Mouse (Mus musculus): ENCODE measurements at regions not wholly inside any gene's neighbourhood (a gene's known extent, or its start where the extent isn't known, plus 50 kb on each side); places are given as distances from the start of the nearest gene placed in this dataset.

- H3K4me3 ChIP-seq (ENCODE audit: low read depth, low read length), result no peak overlapping the region
- H3K4me2 ChIP-seq (ENCODE audit: low read depth), result no peak overlapping the region
- TF ChIP-seq CTCF (IDR thresholded peaks at IDR 0.05; ENCODE audit: low read depth), result no peak
- no peaks in the 10 kb centered on the region for H3K9me3 ChIP-seq (ENCODE audit: low read length)
- no peaks in the 10 kb centered on the region for H3K36me3 ChIP-seq (ENCODE audit: insufficient read depth)
- no peak overlapping the region for H3K27ac ChIP-seq (ENCODE audit: low read depth, low read length)
- H3K4me1 ChIP-seq (ENCODE audit: insufficient read depth), result no peaks in the 10 kb centered on the region
- ATAC-seq, result no peak
- H3K27me3 ChIP-seq (ENCODE audit: insufficient read depth, low read length), result no peaks in the 10 kb centered on the region
- peak; percentile 8 for DNase-seq
- no peak overlapping the region for H3K9ac ChIP-seq
- WGBS, result 80% methylated on average over 1 of the region's 1 CpGs
These were observed 399.3 kb upstream of the Gm11114 start for GRCm38 (mm10) chr9:84913321-84913720.

DNA sequence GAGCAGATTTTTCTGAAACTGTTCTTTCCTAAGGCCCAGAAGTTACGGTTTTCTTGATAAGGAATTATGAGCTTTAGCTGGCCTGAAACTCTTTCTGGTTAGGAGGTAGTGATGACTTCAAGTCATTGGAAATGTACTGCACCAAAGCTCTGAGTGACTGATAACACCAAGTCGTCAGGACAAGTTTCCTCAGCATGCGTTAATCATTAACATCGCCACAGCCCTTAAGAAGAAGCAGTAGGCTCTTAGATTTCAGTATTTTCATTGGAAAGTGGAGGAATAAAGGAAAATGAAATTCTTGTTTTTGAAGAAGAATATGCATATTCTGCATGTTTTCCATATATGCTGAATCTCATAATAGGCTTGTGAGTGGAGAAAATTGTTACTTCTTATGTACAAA, 390.3 kb upstream of the Gm11114 start:
- Histone ChIP-seq H3K9ac (no peak overlapping the region), H3K4me3 (ENCODE audit: low read depth, low read length) (no peak overlapping the region), H3K9me3 (ENCODE audit: low read length) (no peaks in the 10 kb centered on the region), H3K36me3 (ENCODE audit: insufficient read depth) (no peaks in the 10 kb centered on the region), H3K4me2 (ENCODE audit: low read depth) (no peak overlapping the region), H3K27me3 (ENCODE audit: insufficient read depth, low read length) (no peaks in the 10 kb centered on the region), H3K4me1 (ENCODE audit: insufficient read depth) (no peaks in the 10 kb centered on the region), H3K27ac (ENCODE audit: low read depth, low read length) (no peak overlapping the region)
- WGBS, result 89% methylated on average over 4 of the region's 4 CpGs
- DNase-seq (no peak), ATAC-seq (no peak)
- no peak for TF ChIP-seq CTCF (IDR thresholded peaks at IDR 0.05; ENCODE audit: low read depth)

- Histone ChIP-seq H3K9me3 (ENCODE audit: low read length) (no peaks in the 10 kb centered on the region), H3K36me3 (ENCODE audit: insufficient read depth) (no peaks in the 10 kb centered on the region), H3K27ac (ENCODE audit: low read depth, low read length) (no peak overlapping the region), H3K4me1 (ENCODE audit: insufficient read depth) (no peaks in the 10 kb centered on the region), H3K27me3 (ENCODE audit: insufficient read depth, low read length) (no peaks in the 10 kb centered on the region), H3K4me2 (ENCODE audit: low read depth) (no peak overlapping the region), H3K9ac (no peak overlapping the region), H3K4me3 (ENCODE audit: low read depth, low read length) (no peak overlapping the region)
- ATAC-seq (no peak), DNase-seq (no peak)
- TF ChIP-seq CTCF (IDR thresholded peaks at IDR 0.05; ENCODE audit: low read depth), result no peak
- WGBS, result 88% methylated on average over 8 of the region's 8 CpGs
These were observed 388.6 kb upstream of the Gm11114 start for GRCm38 (mm10) chr9:84923966-84924365.

DNA sequence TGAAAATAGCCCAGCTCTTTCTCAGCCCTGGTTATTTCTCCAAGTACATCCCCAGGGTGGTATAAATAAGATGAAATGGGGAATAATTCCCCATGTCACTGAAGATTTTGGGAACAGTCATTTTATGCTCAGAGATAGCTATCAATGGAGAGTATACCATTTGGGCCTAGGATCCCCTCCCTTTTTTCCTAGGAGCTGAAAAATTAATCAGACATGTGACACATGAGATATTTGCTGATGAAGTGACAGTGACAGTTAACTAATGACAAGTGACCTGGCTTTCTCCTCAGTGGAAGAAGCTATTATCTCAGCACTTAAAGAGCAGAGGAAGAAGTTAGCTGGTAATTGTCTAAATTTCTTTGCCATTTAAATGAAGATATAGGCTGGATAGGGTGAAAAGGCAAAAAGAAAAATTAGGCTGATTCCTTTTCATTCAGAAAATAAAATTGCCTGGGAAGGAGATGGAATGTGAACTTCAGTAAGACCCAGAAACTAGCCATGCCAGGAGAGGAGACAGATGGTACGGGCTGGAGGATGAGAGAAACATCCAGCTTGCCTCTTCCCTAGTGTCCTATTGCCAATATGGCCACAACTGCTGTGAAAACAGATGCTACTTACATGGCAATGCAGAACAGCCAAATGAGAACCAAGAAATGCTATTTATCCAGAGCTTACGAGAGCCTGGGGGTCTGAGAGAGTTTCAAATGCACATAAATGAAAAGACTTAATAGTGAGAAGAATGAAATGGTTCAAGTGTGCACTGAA, 376.1 kb upstream of the Gm11114 start:
- Histone ChIP-seq H3K36me3 (ENCODE audit: insufficient read depth) (no peaks in the 10 kb centered on the region), H3K27ac (ENCODE audit: low read depth, low read length) (no peak overlapping the region), H3K9ac (no peak overlapping the region), H3K4me2 (ENCODE audit: low read depth) (no peak overlapping the region), H3K9me3 (ENCODE audit: low read length) (no peaks in the 10 kb centered on the region), H3K4me3 (ENCODE audit: low read depth, low read length) (no peak overlapping the region), H3K4me1 (ENCODE audit: insufficient read depth) (no peaks in the 10 kb centered on the region), H3K27me3 (ENCODE audit: insufficient read depth, low read length) (no peaks in the 10 kb centered on the region)
- ATAC-seq (no peak; the same call in 1 of the 2 replicates), DNase-seq (peak; percentile 36)
- no peak for TF ChIP-seq CTCF (IDR thresholded peaks at IDR 0.05; ENCODE audit: low read depth)
- WGBS, result 57% methylated on average over 2 of the region's 2 CpGs

GRCm38 (mm10) chr9:84966558-84967154, 345.9 kb upstream of the Gm11114 start:
- ATAC-seq, result no peak
- Histone ChIP-seq H3K4me3 (ENCODE audit: low read depth, low read length) (no peak overlapping the region), H3K4me2 (ENCODE audit: low read depth) (no peak overlapping the region), H3K9ac (no peak overlapping the region), H3K4me1 (ENCODE audit: insufficient read depth) (no peaks in the 10 kb centered on the region), H3K36me3 (ENCODE audit: insufficient read depth) (no peaks in the 10 kb centered on the region), H3K27me3 (ENCODE audit: insufficient read depth, low read length) (no peaks in the 10 kb centered on the region), H3K9me3 (ENCODE audit: low read length) (no peaks in the 10 kb centered on the region), H3K27ac (ENCODE audit: low read depth, low read length) (no peak overlapping the region)
- 93% methylated on average over 11 of the region's 11 CpGs for WGBS
- TF ChIP-seq CTCF (IDR thresholded peaks at IDR 0.05; ENCODE audit: low read depth), result no peak
- DNase-seq, result no peak

DNA sequence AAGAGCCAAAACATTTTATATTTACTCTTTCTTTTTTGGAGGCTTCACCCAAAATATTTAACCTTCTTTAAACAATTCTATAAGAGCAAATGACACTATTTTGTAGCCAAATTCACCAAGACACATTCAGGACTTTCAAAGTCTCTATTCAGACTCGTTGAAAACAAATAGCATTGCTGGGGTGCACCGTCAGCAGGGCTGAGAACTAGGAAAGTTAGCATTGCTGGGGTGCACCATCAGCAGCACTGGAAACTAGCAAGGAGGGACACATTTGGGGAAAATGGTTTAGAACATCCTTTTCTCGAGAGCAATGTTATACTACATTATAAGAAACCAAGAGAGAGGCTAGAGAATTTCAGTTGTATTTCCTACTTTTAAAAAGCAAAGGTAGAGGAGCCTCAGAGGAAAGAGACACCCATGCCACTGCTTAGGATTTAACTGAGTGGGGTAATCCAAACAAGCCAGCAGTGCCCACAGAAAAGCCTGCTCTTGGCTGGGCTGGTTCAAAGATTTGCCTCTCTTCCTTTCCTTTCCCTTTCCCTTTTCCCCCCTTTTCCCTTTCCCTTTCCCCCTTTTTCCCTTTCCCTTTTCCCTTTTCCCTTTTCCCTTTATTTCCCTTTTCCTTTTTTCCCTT, 342.5 kb upstream of the Gm11114 start:
- H3K27ac ChIP-seq (ENCODE audit: low read depth, low read length), result no peak overlapping the region
- H3K27me3 ChIP-seq (ENCODE audit: insufficient read depth, low read length), result no peaks in the 10 kb centered on the region
- 74% methylated on average over 3 of the region's 3 CpGs for WGBS
- H3K4me3 ChIP-seq (ENCODE audit: low read depth, low read length), result no peak overlapping the region
- no peaks in the 10 kb centered on the region for H3K4me1 ChIP-seq (ENCODE audit: insufficient read depth)
- ATAC-seq (no peak), DNase-seq (no peak)
- no peaks in the 10 kb centered on the region for H3K36me3 ChIP-seq (ENCODE audit: insufficient read depth)
- TF ChIP-seq CTCF (IDR thresholded peaks at IDR 0.05; ENCODE audit: low read depth), result no peak
- no peak overlapping the region for H3K4me2 ChIP-seq (ENCODE audit: low read depth)
- H3K9me3 ChIP-seq (ENCODE audit: low read length), result no peaks in the 10 kb centered on the region
- H3K9ac ChIP-seq, result no peak overlapping the region

- ATAC-seq, result no peak
These were observed 335.1 kb upstream of the Gm11114 start for GRCm38 (mm10) chr9:84977470-84977869.

More at GRCm38 (mm10) chr9:84977470-84977869, 335.1 kb upstream of the Gm11114 start:
- Histone ChIP-seq H3K9me3 (ENCODE audit: low read length) (no peaks in the 10 kb centered on the region), H3K27me3 (ENCODE audit: insufficient read depth, low read length) (no peaks in the 10 kb centered on the region), H3K4me3 (ENCODE audit: low read depth, low read length) (no peak overlapping the region), H3K4me2 (ENCODE audit: low read depth) (no peak overlapping the region), H3K36me3 (ENCODE audit: insufficient read depth) (no peaks in the 10 kb centered on the region), H3K27ac (ENCODE audit: low read depth, low read length) (no peak overlapping the region), H3K4me1 (ENCODE audit: insufficient read depth) (no peaks in the 10 kb centered on the region), H3K9ac (no peak overlapping the region)
- TF ChIP-seq CTCF (IDR thresholded peaks at IDR 0.05; ENCODE audit: low read depth), result no peak
- DNase-seq, result no peak
- 87% methylated on average over 5 of the region's 5 CpGs for WGBS

All from forebrain, postnatal 0 days (tissue).